Mouse (Mus musculus) intestine, embryonic 15.5 days (tissue): ENCODE measurements at regions not wholly inside any gene's neighbourhood (a gene's known extent, or its start where the extent isn't known, plus 50 kb on each side); places are given as distances from the start of the nearest gene placed in this dataset.

Experiments used
- ATAC-seq: fragments of 200-750 bp; cut with Nextera tagmentation; 2 replicates; pipeline ENCODE4 v1.8.0; 2017; ENCODE audit warnings: moderate TSS enrichment, moderate library complexity
- H3K27ac ChIP-seq: fragments of 300-500 bp; sonication (generic); 2 replicates; pipeline ENCODE4 v1.5.1; 2015; ENCODE audit warnings: mild to moderate bottlenecking, inconsistent platforms
- H3K27me3 ChIP-seq: fragments of 300-500 bp; sonication (generic); replicated peaks from 2 replicates; pipeline ENCODE4 v1.6.1; 2015; ENCODE audit warnings: inconsistent platforms
- H3K36me3 ChIP-seq: fragments of 300-500 bp; sonication (generic); 2 replicates; pipeline ENCODE4 v1.6.1; 2015; ENCODE audit warnings: inconsistent platforms
- H3K4me1 ChIP-seq: fragments of 300-500 bp; sonication (generic); replicated peaks from 2 replicates; pipeline ENCODE4 v1.6.1; 2015; ENCODE audit warnings: inconsistent platforms
- H3K4me2 ChIP-seq: fragments of 300-500 bp; sonication (generic); replicated peaks from 2 replicates; pipeline ENCODE4 v1.6.1; 2015; ENCODE audit warnings: mild to moderate bottlenecking, inconsistent platforms
- H3K4me3 ChIP-seq: fragments of 300-500 bp; sonication (generic); replicated peaks from 2 replicates; pipeline ENCODE4 v1.5.1; 2015; ENCODE audit warnings: inconsistent platforms
- H3K9ac ChIP-seq: fragments of 300-500 bp; sonication (generic); 2 replicates; pipeline ENCODE4 v1.6.1; 2015; ENCODE audit warnings: inconsistent platforms
- H3K9me3 ChIP-seq: fragments of 300-500 bp; sonication (generic); 2 replicates; pipeline ENCODE4 v1.6.1; 2016; ENCODE audit warnings: inconsistent platforms
- WGBS: fragments of 180-500 bp; shearing (Covaris S2); methylation state at CpG from one replicate; pipeline ENCODE4 v1.1.7; 2015; 5-methylcytosine and 5-hydroxymethylcytosine counted together

- no peak overlapping the region for H3K9ac ChIP-seq
- H3K9me3 ChIP-seq: no peaks in the 10 kb centered on the region
- no peaks in the 10 kb centered on the region for H3K4me1 ChIP-seq
- H3K4me2 ChIP-seq: no peak overlapping the region
- no peaks in the 10 kb centered on the region for H3K36me3 ChIP-seq
- no peak overlapping the region for H3K4me3 ChIP-seq
- H3K27ac ChIP-seq: no peak overlapping the region
- WGBS: 63% methylated on average over 7 of the region's 7 CpGs
- H3K27me3 ChIP-seq: no peaks in the 10 kb centered on the region
- no peak for ATAC-seq
Measured at GRCm38 (mm10) chr10:70380041-70380651, 60.1 kb upstream of the Fam13c start.

DNA sequence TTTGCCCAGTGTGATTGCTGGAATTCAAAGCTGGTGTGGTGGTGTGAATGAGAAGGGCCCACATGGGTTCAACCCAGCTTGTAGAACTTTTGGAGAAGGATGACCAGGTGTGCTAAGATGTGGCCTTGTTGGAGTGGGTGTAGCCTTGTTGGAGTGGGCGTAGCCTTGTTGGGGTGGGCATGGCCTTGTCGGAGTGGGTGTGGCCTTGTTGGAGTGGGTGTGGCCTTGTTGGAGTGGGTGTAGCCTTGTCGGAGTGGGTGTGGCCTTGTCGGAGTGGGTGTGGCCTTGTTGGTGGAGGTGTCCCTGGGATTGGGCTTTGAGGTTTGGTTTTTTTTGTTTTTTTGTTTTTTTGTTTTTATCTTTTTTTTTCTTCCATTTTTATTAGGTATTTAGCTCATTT lies 55.6 kb upstream of the Fam13c start:
- no peaks in the 10 kb centered on the region for H3K27me3 ChIP-seq

DNA sequence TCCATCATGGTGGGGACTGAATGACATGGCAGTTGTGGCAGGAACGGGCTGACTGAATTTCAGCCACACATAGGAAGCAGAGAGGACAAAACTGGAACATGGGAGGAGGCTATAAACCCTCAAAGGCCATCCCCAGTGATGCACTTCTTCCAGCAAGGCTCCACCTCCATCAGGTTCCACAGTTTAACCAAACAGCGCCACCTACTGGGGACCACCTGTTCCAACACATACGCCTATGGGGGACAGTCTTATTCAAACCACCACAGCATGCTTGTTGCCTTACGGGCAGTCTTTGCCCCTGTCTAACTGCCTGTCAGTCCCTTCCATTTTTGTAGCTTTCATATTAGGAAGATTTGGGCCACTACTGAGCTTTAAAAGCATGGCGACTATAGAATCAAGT lies 52.6 kb upstream of the Fam13c start:
- ATAC-seq: no peak
- Histone ChIP-seq H3K9me3 (no peaks in the 10 kb centered on the region), H3K9ac (no peak overlapping the region), H3K27me3 (no peaks in the 10 kb centered on the region), H3K27ac (no peak overlapping the region), H3K4me2 (no peak overlapping the region), H3K36me3 (no peaks in the 10 kb centered on the region), H3K4me1 (no peaks in the 10 kb centered on the region), H3K4me3 (no peak overlapping the region)
- WGBS: 87% methylated on average over 5 of the region's 5 CpGs

More for the DNA sequence above, 55.6 kb upstream of the Fam13c start:
- no peak for ATAC-seq
- Histone ChIP-seq H3K27ac (no peak overlapping the region), H3K4me1 (no peaks in the 10 kb centered on the region), H3K4me3 (no peak overlapping the region), H3K4me2 (no peak overlapping the region), H3K9me3 (no peaks in the 10 kb centered on the region), H3K36me3 (no peaks in the 10 kb centered on the region), H3K9ac (no peak overlapping the region)
- 86% methylated on average over 4 of the region's 4 CpGs for WGBS
